Mouse (Mus musculus): ENCODE data around the gene Tob1.

The Tob1 gene

GRCm38 (mm10) chr11:94231821-94232552 lies 20.7 kb downstream of the Tob1 start:
- DNase-seq = no peak

GRCm38 (mm10) chr11:94233405-94233804 lies 22.2 kb downstream of the Tob1 start:
- no peak for DNase-seq

- no peak for DNase-seq
Observed at GRCm38 (mm10) chr11:94234380-94234779, 23.1 kb downstream of the Tob1 start.

GRCm38 (mm10) chr11:94234857-94235256 lies 23.6 kb downstream of the Tob1 start:
- DNase-seq = no peak

- DNase-seq = peak in 1 of 2 experiments; percentile 39
Observed at GRCm38 (mm10) chr11:94236074-94236473, 24.8 kb downstream of the Tob1 start.

- no peak for DNase-seq
Observed at GRCm38 (mm10) chr11:94238786-94239185, 27.5 kb downstream of the Tob1 start.

GRCm38 (mm10) chr11:94239706-94240105 lies 28.5 kb downstream of the Tob1 start:
- no peak for DNase-seq

GRCm38 (mm10) chr11:94242760-94243421 lies 31.6 kb downstream of the Tob1 start:
- no peak for DNase-seq

- DNase-seq = no peak
Observed at GRCm38 (mm10) chr11:94243422-94244180, 32.3 kb downstream of the Tob1 start.

- DNase-seq = no peak
Observed at GRCm38 (mm10) chr11:94244385-94244784, 33.1 kb downstream of the Tob1 start.

GRCm38 (mm10) chr11:94245955-94246788 lies 34.9 kb downstream of the Tob1 start, which contains the start of gene Wfikkn2:
Gene Wfikkn2 (minus strand): TSS chr11:94246005.
- DNase-seq = no peak

GRCm38 (mm10) chr11:94246789-94247061 lies 35.5 kb downstream of the Tob1 start:
- no peak for DNase-seq

- no peak for DNase-seq
Observed at GRCm38 (mm10) chr11:94253156-94253555, 41.9 kb downstream of the Tob1 start.

- no peak for DNase-seq
Observed at GRCm38 (mm10) chr11:94253691-94254090, 42.4 kb downstream of the Tob1 start.

GRCm38 (mm10) chr11:94255733-94256132 lies 44.5 kb downstream of the Tob1 start:
- DNase-seq = no peak

GRCm38 (mm10) chr11:94257987-94258386 lies 46.7 kb downstream of the Tob1 start:
- no peak for DNase-seq

- no peak for DNase-seq
Observed at GRCm38 (mm10) chr11:94259814-94260213, 48.6 kb downstream of the Tob1 start.

GRCm38 (mm10) chr11:94261585-94262370 lies 50.5 kb downstream of the Tob1 start:
- no peak for DNase-seq

Measured in spleen, adult 18-20 months (tissue).